Mouse (Mus musculus): ENCODE measurements at regions not wholly inside any gene's neighbourhood (a gene's known extent, or its start where the extent isn't known, plus 50 kb on each side); places are given as distances from the start of the nearest gene placed in this dataset.

DNA sequence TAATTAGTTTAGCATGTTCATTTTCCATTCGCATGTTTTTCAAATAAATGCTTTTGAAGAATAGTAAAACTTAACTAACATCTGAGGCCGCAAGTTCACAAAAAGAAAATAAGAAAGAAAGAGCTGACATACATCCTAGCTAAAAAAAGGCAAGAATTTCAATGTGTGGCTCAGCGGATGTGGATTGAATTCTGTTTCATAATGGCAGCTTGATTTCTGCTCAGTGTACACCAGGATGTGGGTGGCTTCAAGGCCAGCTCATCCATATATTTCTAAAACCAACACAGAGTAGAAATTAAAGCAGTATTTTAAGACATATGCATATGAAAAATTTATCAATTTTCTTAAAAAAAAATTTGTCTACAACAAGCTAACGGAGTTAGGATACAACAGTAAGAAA lies 629.3 kb upstream of the Fam241a start:
- TF ChIP-seq POLR2A (IDR thresholded peaks at IDR 0.05; ENCODE audit: borderline replicate concordance, control insufficient read depth, low read depth, low read length), result no peak
- TF ChIP-seq CTCF (IDR thresholded peaks at IDR 0.05; ENCODE audit: control insufficient read depth, insufficient read depth, low read length), result no peak
- H3K4me3 ChIP-seq (replicated peaks; ENCODE audit: control insufficient read depth, low read depth, low read length), result no peak overlapping the region
- no peaks in the 10 kb centered on the region for H3K4me1 ChIP-seq (ENCODE audit: control insufficient read depth, insufficient read depth, low read length)
- WGBS, result 83% methylated on average over 4 of the region's 4 CpGs
- no peak overlapping the region for H3K27ac ChIP-seq (ENCODE audit: control insufficient read depth, insufficient read depth, low read depth, low read length, poor library complexity)

DNA sequence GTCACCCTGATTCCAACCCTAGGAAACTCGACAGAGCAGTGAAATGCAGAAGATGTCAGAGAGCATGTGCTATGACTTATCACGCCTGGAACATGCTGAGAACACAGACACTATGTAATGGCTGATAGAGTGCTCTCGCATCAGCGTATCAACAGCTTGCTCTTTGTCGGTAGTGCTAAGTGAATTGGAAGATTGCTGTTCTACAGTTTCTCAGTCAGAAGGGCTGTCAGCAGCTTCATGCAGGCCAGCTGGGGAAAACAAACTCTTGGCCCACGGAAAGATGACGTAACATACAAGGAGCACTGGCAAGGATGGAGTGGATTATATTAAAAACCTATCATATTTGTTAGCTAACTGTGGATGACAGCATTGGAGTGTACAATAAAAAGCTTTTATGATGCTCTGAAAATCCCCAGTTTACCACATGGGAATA lies 624.6 kb upstream of the Fam241a start:
- Histone ChIP-seq H3K4me3 (replicated peaks; ENCODE audit: control insufficient read depth, low read depth, low read length) (no peak overlapping the region), H3K27ac (ENCODE audit: control insufficient read depth, insufficient read depth, low read depth, low read length, poor library complexity) (no peak overlapping the region), H3K4me1 (ENCODE audit: control insufficient read depth, insufficient read depth, low read length) (no peaks in the 10 kb centered on the region)
- TF ChIP-seq POLR2A (IDR thresholded peaks at IDR 0.05; ENCODE audit: borderline replicate concordance, control insufficient read depth, low read depth, low read length) (no peak), CTCF (IDR thresholded peaks at IDR 0.05; ENCODE audit: control insufficient read depth, insufficient read depth, low read length) (no peak)
- WGBS, result 78% methylated on average over 7 of the region's 7 CpGs

DNA sequence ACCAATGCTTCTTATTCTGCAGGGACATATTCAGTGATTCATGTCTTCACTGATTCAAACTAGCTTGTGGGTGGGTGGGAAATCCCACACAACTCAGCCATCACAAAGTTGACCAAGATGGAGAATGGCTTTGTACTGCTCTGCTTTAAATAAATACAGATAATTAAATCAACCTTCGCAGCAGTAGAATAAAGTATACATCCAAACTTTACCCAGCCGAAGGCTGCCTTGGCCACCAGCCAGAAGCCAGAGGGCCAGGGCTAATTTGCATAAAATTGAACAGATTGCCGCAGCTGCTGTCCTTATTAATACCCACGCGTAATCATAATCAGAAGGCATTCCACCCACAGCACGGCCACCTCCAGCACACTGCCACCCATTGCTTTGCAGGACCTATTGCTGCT lies 623.8 kb upstream of the Fam241a start:
- 81% methylated on average over 6 of the region's 6 CpGs for WGBS

DNA sequence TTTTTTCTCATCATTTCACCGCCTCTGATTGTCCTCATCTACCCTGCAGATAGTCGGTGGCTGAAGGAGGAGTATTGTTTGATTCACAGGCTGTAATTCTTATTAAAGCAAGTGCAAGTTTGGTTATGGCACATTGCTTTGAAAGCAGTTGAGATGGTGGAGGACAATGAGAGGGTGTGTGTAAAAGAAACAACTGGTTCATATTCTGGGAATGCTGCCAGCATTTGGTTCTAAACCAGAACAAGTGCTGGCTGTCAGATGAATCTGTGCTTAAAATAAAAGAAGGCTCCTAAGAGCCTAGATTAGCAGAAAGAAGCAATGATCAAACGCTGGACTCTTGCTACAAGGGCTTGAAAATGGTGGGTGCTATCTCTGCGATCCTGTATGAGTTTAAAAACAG lies 622.7 kb upstream of the Fam241a start:
- no peaks in the 10 kb centered on the region for H3K4me1 ChIP-seq (ENCODE audit: control insufficient read depth, insufficient read depth, low read length)
- no peak for TF ChIP-seq POLR2A (IDR thresholded peaks at IDR 0.05; ENCODE audit: borderline replicate concordance, control insufficient read depth, low read depth, low read length)
- TF ChIP-seq CTCF (IDR thresholded peaks at IDR 0.05; ENCODE audit: control insufficient read depth, insufficient read depth, low read length), result no peak
- H3K4me3 ChIP-seq (replicated peaks; ENCODE audit: control insufficient read depth, low read depth, low read length), result no peak overlapping the region
- H3K27ac ChIP-seq (ENCODE audit: control insufficient read depth, insufficient read depth, low read depth, low read length, poor library complexity), result no peak overlapping the region
- WGBS, result 70% methylated on average over 4 of the region's 4 CpGs

More for the DNA sequence above, 623.8 kb upstream of the Fam241a start:
- Histone ChIP-seq H3K4me1 (ENCODE audit: control insufficient read depth, insufficient read depth, low read length) (no peaks in the 10 kb centered on the region), H3K27ac (ENCODE audit: control insufficient read depth, insufficient read depth, low read depth, low read length, poor library complexity) (no peak overlapping the region), H3K4me3 (replicated peaks; ENCODE audit: control insufficient read depth, low read depth, low read length) (no peak overlapping the region)
- TF ChIP-seq POLR2A (IDR thresholded peaks at IDR 0.05; ENCODE audit: borderline replicate concordance, control insufficient read depth, low read depth, low read length) (no peak), CTCF (IDR thresholded peaks at IDR 0.05; ENCODE audit: control insufficient read depth, insufficient read depth, low read length) (no peak)

DNA sequence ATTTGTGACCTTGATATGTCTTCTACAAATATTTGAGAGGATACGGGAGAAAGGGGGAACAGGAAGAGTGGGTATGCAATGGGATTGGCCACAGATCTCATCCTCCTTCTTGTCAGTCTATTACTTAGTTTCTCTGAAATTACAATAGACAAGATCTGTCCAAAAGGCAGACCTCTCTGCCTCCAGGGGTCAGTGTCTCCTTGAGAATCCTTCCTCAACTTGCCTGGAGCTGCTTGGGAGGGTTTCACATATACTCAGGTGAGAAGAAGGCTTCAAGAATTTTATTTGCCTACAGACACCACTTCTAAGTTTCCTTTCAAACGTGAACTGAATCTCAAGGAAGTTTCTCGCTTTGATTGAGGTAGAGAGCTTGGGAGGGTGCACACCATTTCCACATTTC lies 575.0 kb upstream of the Fam241a start:
- Histone ChIP-seq H3K4me1 (ENCODE audit: control insufficient read depth, insufficient read depth, low read length) (no peaks in the 10 kb centered on the region), H3K27ac (ENCODE audit: control insufficient read depth, insufficient read depth, low read depth, low read length, poor library complexity) (no peak overlapping the region), H3K4me3 (replicated peaks; ENCODE audit: control insufficient read depth, low read depth, low read length) (no peak overlapping the region)
- WGBS, result 43% methylated on average over 3 of the region's 3 CpGs
- TF ChIP-seq CTCF (IDR thresholded peaks at IDR 0.05; ENCODE audit: control insufficient read depth, insufficient read depth, low read length) (no peak), POLR2A (IDR thresholded peaks at IDR 0.05; ENCODE audit: borderline replicate concordance, control insufficient read depth, low read depth, low read length) (no peak)

DNA sequence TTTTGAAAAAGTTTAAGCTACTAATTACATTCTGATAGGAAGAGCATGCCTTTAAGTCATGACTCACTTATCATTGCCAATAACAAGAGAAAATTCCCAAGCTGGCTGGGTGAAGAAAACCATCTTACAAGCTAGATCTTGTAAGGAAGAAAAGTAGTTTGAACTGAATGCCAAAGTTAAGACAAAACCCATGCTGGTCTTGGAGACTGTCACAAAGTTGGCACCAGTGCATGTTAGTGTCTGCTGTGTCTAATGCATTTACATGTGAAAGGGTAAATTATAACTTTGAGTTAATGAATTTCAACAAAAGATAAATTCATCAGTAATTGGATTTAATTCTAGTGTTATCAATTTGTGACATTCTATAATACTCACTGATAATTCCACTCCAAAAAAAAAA lies 533.6 kb upstream of the Fam241a start:
- H3K4me1 ChIP-seq (ENCODE audit: control insufficient read depth, insufficient read depth, low read length), result no peaks in the 10 kb centered on the region
- H3K4me3 ChIP-seq (replicated peaks; ENCODE audit: control insufficient read depth, low read depth, low read length), result no peak overlapping the region
- TF ChIP-seq POLR2A (IDR thresholded peaks at IDR 0.05; ENCODE audit: borderline replicate concordance, control insufficient read depth, low read depth, low read length), result no peak
- TF ChIP-seq CTCF (IDR thresholded peaks at IDR 0.05; ENCODE audit: control insufficient read depth, insufficient read depth, low read length), result no peak
- H3K27ac ChIP-seq (ENCODE audit: control insufficient read depth, insufficient read depth, low read depth, low read length, poor library complexity), result no peak overlapping the region

DNA sequence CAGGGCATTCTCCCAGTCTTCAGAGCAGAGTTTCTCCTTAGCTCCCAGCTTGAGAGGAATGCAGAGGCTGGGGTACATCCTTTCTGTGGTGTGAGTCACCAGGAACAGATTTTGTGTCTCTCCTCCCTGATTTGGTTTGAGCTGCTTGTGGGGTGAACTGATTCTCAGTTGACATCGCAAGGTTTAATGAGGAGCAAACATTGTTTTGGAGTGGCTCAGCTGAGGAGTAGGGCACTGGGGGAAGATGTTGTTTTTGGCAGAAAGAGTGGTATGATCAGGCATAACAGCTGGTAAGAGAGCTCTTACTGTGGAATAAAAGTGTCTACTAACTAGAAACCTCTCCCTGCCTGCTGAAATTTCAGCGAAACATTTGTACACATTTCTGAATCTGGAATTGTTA lies 519.4 kb upstream of the Fam241a start:
- Histone ChIP-seq H3K27ac (ENCODE audit: control insufficient read depth, insufficient read depth, low read depth, low read length, poor library complexity) (no peak overlapping the region), H3K4me1 (ENCODE audit: control insufficient read depth, insufficient read depth, low read length) (no peaks in the 10 kb centered on the region), H3K4me3 (replicated peaks; ENCODE audit: control insufficient read depth, low read depth, low read length) (no peak overlapping the region)
- WGBS, result 89% methylated on average over 2 of the region's 2 CpGs
- no peak for TF ChIP-seq CTCF (IDR thresholded peaks at IDR 0.05; ENCODE audit: control insufficient read depth, insufficient read depth, low read length)

DNA sequence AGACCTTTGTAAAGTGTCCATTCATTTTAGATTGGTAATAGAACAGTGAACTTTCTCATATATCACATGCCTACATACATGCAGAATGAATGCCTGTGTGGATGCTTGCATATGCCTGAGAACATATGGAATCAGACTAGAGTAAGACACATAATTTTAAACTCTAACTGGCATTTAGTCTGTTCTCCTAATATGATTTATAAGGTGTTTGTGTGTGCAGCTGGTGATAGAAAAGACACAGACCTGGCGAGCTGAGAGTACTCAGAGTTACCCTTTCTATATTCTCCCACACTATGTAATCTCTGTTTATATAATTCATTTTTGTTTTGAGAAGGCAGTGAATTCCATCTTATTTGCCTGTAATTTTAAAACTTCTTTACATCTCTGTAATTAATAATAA lies 517.4 kb upstream of the Fam241a start:
- H3K4me3 ChIP-seq (replicated peaks; ENCODE audit: control insufficient read depth, low read depth, low read length), result no peak overlapping the region
- H3K4me1 ChIP-seq (ENCODE audit: control insufficient read depth, insufficient read depth, low read length), result no peaks in the 10 kb centered on the region
- WGBS, result 73% methylated on average over 1 of the region's 1 CpGs
- H3K27ac ChIP-seq (ENCODE audit: control insufficient read depth, insufficient read depth, low read depth, low read length, poor library complexity), result no peak overlapping the region
- no peak for TF ChIP-seq POLR2A (IDR thresholded peaks at IDR 0.05; ENCODE audit: borderline replicate concordance, control insufficient read depth, low read depth, low read length)
- no peak for TF ChIP-seq CTCF (IDR thresholded peaks at IDR 0.05; ENCODE audit: control insufficient read depth, insufficient read depth, low read length)

DNA sequence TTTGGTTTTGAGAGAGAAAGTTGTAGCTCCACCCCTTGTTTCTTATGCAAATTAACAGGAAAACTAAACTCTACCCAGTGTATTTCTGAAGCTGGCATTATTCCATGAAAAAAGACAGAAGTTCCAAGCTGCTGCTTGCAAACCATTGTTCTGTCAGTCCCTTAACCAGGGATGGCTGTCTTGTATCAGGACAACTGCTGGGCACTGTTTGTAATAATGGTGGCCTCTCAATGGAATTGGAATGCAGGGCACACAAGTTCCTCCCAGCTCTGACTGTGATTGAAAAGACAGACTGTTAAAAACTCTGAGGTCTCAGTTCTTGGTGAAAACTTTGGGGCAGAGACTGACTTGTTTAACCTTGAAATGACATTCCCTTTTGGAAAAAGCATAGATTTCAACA lies 516.0 kb upstream of the Fam241a start:
- H3K4me3 ChIP-seq (replicated peaks; ENCODE audit: control insufficient read depth, low read depth, low read length), result no peak overlapping the region
- no peaks in the 10 kb centered on the region for H3K4me1 ChIP-seq (ENCODE audit: control insufficient read depth, insufficient read depth, low read length)
- TF ChIP-seq CTCF (IDR thresholded peaks at IDR 0.05; ENCODE audit: control insufficient read depth, insufficient read depth, low read length), result no peak
- no peak for TF ChIP-seq POLR2A (IDR thresholded peaks at IDR 0.05; ENCODE audit: borderline replicate concordance, control insufficient read depth, low read depth, low read length)
- no peak overlapping the region for H3K27ac ChIP-seq (ENCODE audit: control insufficient read depth, insufficient read depth, low read depth, low read length, poor library complexity)
